In the genomic region with DNA sequence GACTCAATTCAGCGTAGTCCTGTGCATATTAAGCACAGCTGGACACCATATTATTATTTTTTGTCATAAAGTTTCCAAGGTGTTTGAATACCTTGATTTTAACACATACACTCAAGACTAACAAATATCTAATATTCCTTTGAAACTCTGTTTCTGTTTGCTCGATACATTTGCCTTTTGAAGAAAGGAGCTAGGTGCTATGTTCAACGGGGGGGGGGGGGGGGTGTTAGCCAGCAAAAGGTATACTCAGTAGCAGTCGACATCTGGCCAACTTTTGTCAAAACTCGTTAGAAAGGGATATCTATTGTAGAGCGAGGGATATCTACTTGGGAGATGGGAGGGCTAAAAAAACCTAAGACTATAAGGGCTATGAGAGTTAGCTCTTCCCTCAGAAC, we compare ENCODE assay signal across 8 mouse cellular contexts. TPM values are rescaled to one million over a fixed set of nuclear protein-coding genes. Genes with fewer than 3 reads are reported as not detected.
A peak's percentile ranks its signal among the peaks of the same experiment; 100 is the strongest.
DNase-seq lines count a peak whose midpoint lies in the region; ATAC-seq and TF ChIP-seq lines count a peak whose summit lies in the region.

No protein-coding gene starts in this region.

- peak overlapping the region; percentile 90 for H3K27ac ChIP-seq in lung, embryonic 15.5 days
- H3K27ac ChIP-seq in forebrain, embryonic 10.5 days: peak overlapping the region; percentile 96
- H3K27ac ChIP-seq in limb, embryonic 12.5 days: peak overlapping the region; percentile 95
- peak overlapping the region; percentile 82 for H3K27ac ChIP-seq in small intestine, adult 2 months (ENCODE audit: insufficient read depth, low read depth, low read length)

- no peak for DNase-seq in lung, postnatal 10 days
- DNase-seq in forebrain, embryonic 10.5 days (ENCODE audit: extremely low spot score, low spot score): no peak
- no peak for DNase-seq in adrenal gland, adult 2 months
- DNase-seq in spleen, postnatal 4 days (ENCODE audit: low spot score in 2 of 2): no peak
- DNase-seq in ovary, postnatal 36 days (ENCODE audit: low spot score): no peak

- peak overlapping the region; percentile 77 for H3K9ac ChIP-seq in lung, embryonic 15.5 days
- H3K9ac ChIP-seq in limb, embryonic 12.5 days (replicated peaks): peak overlapping the region; percentile 87

- H3K27me3 ChIP-seq in lung, embryonic 15.5 days: no peaks in the 10 kb centered on the region
- H3K27me3 ChIP-seq in forebrain, embryonic 10.5 days (ENCODE audit: poor library complexity, severe bottlenecking): peaks cover 13% of the 10 kb centered on the region
- peaks cover 12% of the 10 kb centered on the region for H3K27me3 ChIP-seq in limb, embryonic 12.5 days
- peaks cover 8% of the 10 kb centered on the region; the same call in 1 of the 2 replicates for H3K27me3 ChIP-seq in small intestine, adult 2 months (ENCODE audit: control insufficient read depth, insufficient read depth, low read length)

- H3K9me3 ChIP-seq in lung, embryonic 15.5 days: no peaks in the 10 kb centered on the region
- H3K9me3 ChIP-seq in forebrain, embryonic 10.5 days: no peaks in the 10 kb centered on the region
- H3K9me3 ChIP-seq in limb, embryonic 12.5 days: no peaks in the 10 kb centered on the region

- no peak for TF ChIP-seq POLR2A in small intestine, adult 2 months (IDR thresholded peaks at IDR 0.05; ENCODE audit: low read depth, low read length)

- H3K4me2 ChIP-seq in lung, embryonic 15.5 days: peak overlapping the region; percentile 91
- H3K4me2 ChIP-seq in limb, embryonic 12.5 days: peak overlapping the region; percentile 84

- H3K4me3 ChIP-seq in lung, embryonic 15.5 days: peak overlapping the region; percentile 58
- H3K4me3 ChIP-seq in forebrain, embryonic 10.5 days: peak overlapping the region; percentile 77
- H3K4me3 ChIP-seq in limb, embryonic 12.5 days (replicated peaks): peak overlapping the region; percentile 81
- H3K4me3 ChIP-seq in small intestine, adult 2 months (ENCODE audit: low read depth, low read length): peak overlapping the region; percentile 68

- H3K36me3 ChIP-seq in lung, embryonic 15.5 days: 0 out of 2 replicates have a peak, but pooled peaks cover 2% of the 10 kb centered on the region
- H3K36me3 ChIP-seq in forebrain, embryonic 10.5 days (replicated peaks): peaks cover 17% of the 10 kb centered on the region
- H3K36me3 ChIP-seq in limb, embryonic 12.5 days: peaks cover 9% of the 10 kb centered on the region
- peaks cover 2% of the 10 kb centered on the region for H3K36me3 ChIP-seq in small intestine, adult 2 months (ENCODE audit: control insufficient read depth, insufficient read depth, low read length)

- no peak for ATAC-seq in lung, embryonic 15.5 days (ENCODE audit: borderline replicate concordance, extremely low read depth, low FRiP score, low TSS enrichment)
- no peak for ATAC-seq in limb, embryonic 12.5 days (ENCODE audit: insufficient number of reproducible peaks, insufficient read depth, low FRiP score, low TSS enrichment, low read depth)

- WGBS in lung, embryonic 15.5 days: 14% methylated on average over 6 of the region's 6 CpGs
- WGBS in forebrain, embryonic 10.5 days: 25% methylated on average over 6 of the region's 6 CpGs
- WGBS in limb, embryonic 12.5 days: 20% methylated on average over 6 of the region's 6 CpGs
- 4% methylated on average over 6 of the region's 6 CpGs for WGBS in small intestine, adult 2 months

- peaks cover 74% of the 10 kb centered on the region for H3K4me1 ChIP-seq in lung, embryonic 15.5 days
- peaks cover 89% of the 10 kb centered on the region for H3K4me1 ChIP-seq in forebrain, embryonic 10.5 days
- H3K4me1 ChIP-seq in limb, embryonic 12.5 days (replicated peaks): peaks cover 81% of the 10 kb centered on the region
- peaks cover 14% of the 10 kb centered on the region for H3K4me1 ChIP-seq in small intestine, adult 2 months (ENCODE audit: control insufficient read depth, insufficient read depth, insufficient read length, low read length)

- no peak for TF ChIP-seq CTCF in small intestine, adult 2 months (IDR thresholded peaks at IDR 0.05; ENCODE audit: extremely low read depth, insufficient read length, insufficient replicate concordance, low read depth, low read length)

RNA-seq across cellular contexts. Expression of gene Tpm1, which starts 6.4 kb away (rescaled TPM):
- polyA plus RNA-seq in lung, embryonic 15.5 days (2015; fragmentation: Nextera tagmentation; extraction: Ambion mirVana): 747 and 774 TPM in 2 replicates
- 334 and 342 TPM in 2 replicates for polyA plus RNA-seq in forebrain, embryonic 10.5 days (2016; fragmentation: Nextera tagmentation; extraction: Ambion mirVana)
- 555 and 579 TPM in 2 replicates for polyA plus RNA-seq in limb, embryonic 12.5 days (2016; fragmentation: Nextera tagmentation; extraction: Ambion mirVana)
- 146 and 242 TPM in 2 replicates for polyA plus RNA-seq in small intestine, adult 2 months (2012; rRNA removed)
- 100 to 1,000 TPM; 144 to 271 TPM for total RNA-seq in adrenal gland, adult 2 months (2021)
- polyA plus RNA-seq in adrenal gland, adult 2 months (2012; rRNA removed): 30.7 and 42.3 TPM in 2 replicates
